In the genomic region with DNA sequence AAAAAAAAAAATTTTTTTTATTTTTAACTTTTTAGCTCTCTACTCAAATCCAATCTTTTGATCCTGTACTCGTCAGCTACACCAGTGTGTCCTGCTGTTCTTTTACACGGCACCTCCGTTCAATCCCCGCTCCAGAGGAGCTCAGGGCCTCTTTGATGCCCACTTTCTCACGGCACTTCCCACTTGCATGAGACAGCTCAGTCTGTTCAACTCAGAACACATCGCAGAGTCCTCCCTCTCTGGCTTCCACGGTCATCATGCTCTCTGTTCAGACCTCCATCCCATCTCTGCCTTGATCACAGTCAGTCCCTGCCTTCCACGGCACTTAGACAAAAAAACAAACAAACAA, we compare ENCODE assay signal across 17 mouse cellular contexts.
"Had no signal": no experiment of that assay in that cellular context is flagged by ENCODE, and none has a peak within 500 bp of the region (broad histone marks: within the 10 kb centered on the region; RNA-seq: fewer than 3 reads in every experiment).

No protein-coding gene starts in this region.

- DNase-seq: kidney, adult 18-20 months; kidney, adult 9 months; kidney, postnatal 4 days; left cerebral cortex, postnatal 4 days; lung, postnatal 4 days; retina, postnatal 1 day; right cerebral cortex, postnatal 4 days; thymus, postnatal 25 days had no signal

- H3K9ac ChIP-seq: limb, embryonic 12.5 days; limb, embryonic 15.5 days; liver, embryonic 12.5 days; liver, embryonic 15.5 days; neural tube, embryonic 12.5 days; neural tube, embryonic 15.5 days had no signal

- ATAC-seq: intestine, embryonic 16.5 days; liver, embryonic 12.5 days had no signal

- H3K4me3 ChIP-seq: limb, embryonic 12.5 days; limb, embryonic 15.5 days; liver, embryonic 12.5 days; liver, embryonic 15.5 days; neural tube, embryonic 12.5 days; neural tube, embryonic 15.5 days had no signal

- H3K36me3 ChIP-seq: limb, embryonic 12.5 days; liver, embryonic 12.5 days; liver, embryonic 15.5 days; neural tube, embryonic 12.5 days had no signal

- H3K4me1 ChIP-seq: limb, embryonic 12.5 days; limb, embryonic 15.5 days; liver, embryonic 12.5 days; liver, embryonic 15.5 days; neural tube, embryonic 12.5 days; neural tube, embryonic 15.5 days had no signal

- H3K9me3 ChIP-seq: limb, embryonic 12.5 days; limb, embryonic 15.5 days; liver, embryonic 12.5 days; liver, embryonic 15.5 days; neural tube, embryonic 12.5 days had no signal

- H3K27me3 ChIP-seq: limb, embryonic 12.5 days; limb, embryonic 15.5 days; liver, embryonic 12.5 days; liver, embryonic 15.5 days; neural tube, embryonic 12.5 days; neural tube, embryonic 15.5 days had no signal

- H3K4me2 ChIP-seq: limb, embryonic 12.5 days; limb, embryonic 15.5 days; liver, embryonic 12.5 days; liver, embryonic 15.5 days; midbrain, embryonic 11.5 days; neural tube, embryonic 12.5 days; neural tube, embryonic 15.5 days had no signal

- H3K27ac ChIP-seq: limb, embryonic 12.5 days; limb, embryonic 15.5 days; liver, embryonic 12.5 days; liver, embryonic 15.5 days; neural tube, embryonic 12.5 days; neural tube, embryonic 15.5 days; stomach, postnatal 0 days had no signal
